Mouse (Mus musculus): ENCODE data around the gene Gys1. TPM values are rescaled to one million over a fixed set of nuclear protein-coding genes. Genes with fewer than 3 reads are reported as not detected.
"Not testable (repeated sequence)": the region's sequence is repeated elsewhere in the genome, so short reads cannot be mapped to it uniquely, and the experiment has no call there.

Gys1 gene
- polyA plus RNA-seq, 1 experiment from 2014 or later: 45.9 TPM

DNA sequence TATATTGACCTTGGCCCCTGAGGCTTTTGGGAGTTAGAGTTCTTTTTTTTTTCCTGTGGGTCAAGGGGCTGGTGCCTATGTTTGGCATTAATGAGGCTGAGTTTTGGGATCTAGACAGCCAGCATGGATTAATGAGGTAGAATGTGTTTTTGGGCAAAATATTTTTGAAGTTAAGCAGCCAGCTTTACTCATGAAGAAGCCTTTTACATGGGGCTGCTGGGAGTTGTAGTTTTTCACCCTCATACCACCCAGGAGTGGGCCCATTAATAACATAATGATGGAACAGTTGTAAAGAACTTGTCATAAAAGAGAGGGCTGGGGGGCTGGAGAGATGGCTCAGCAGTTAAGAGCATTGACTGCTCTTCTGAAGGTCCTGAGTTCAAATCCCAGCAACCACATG is 11.9 kb downstream of the Gys1 start:
- Histone ChIP-seq H3K27me3 (no peaks in the 10 kb centered on the region), H3K9ac (no peak overlapping the region), H3K4me1 (no peaks in the 10 kb centered on the region), H3K36me3 (peaks cover 70% of the 10 kb centered on the region), H3K4me3 (no peak overlapping the region), H3K27ac (no peak overlapping the region), H3K4me2 (replicated peaks) (no peak overlapping the region), H3K9me3 (no peaks in the 10 kb centered on the region)
- no peak for ATAC-seq (ENCODE audit: low FRiP score, low read depth)

DNA sequence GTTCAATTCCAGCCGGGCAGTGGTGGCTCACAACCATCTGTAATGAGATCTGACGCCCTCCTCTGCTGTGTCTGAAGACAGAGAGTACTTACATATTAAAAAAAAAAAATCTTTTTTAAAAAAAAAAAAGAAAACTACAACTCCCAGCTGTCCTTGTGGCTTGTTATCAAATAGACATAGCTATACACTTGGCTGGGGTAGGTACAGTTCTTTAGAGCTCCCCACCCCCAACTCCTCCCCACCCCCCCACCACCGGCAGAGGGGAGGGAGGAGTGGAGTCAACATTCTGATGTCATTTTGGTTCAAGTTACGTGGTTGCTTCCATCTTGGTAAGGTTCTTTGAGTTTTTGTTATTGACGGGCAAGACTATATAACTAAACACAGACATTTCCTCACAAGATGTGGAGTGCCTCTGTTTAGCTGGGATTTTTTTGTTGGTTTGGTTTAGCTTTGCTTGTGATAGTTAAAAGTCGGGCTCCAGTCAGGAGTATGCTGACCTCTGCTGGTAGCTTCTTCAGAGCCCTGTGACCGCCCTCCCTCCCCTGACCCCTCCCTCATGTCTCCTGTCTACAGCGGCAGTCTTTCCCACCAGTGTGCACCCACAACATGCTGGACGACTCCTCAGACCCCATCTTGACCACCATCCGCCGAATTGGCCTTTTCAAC is 12.8 kb downstream of the Gys1 start:
- peaks cover 74% of the 10 kb centered on the region for H3K36me3 ChIP-seq
- 32% methylated on average over 11 of the region's 11 CpGs for WGBS
- ATAC-seq (ENCODE audit: low FRiP score, low read depth): peak; percentile 37
- H3K4me2 ChIP-seq (replicated peaks): no peak overlapping the region
- no peak overlapping the region for H3K9ac ChIP-seq
- no peak overlapping the region for H3K27ac ChIP-seq
- H3K4me1 ChIP-seq: no peaks in the 10 kb centered on the region
- no peak overlapping the region for H3K4me3 ChIP-seq
- H3K9me3 ChIP-seq: no peaks in the 10 kb centered on the region
- no peaks in the 10 kb centered on the region for H3K27me3 ChIP-seq

DNA sequence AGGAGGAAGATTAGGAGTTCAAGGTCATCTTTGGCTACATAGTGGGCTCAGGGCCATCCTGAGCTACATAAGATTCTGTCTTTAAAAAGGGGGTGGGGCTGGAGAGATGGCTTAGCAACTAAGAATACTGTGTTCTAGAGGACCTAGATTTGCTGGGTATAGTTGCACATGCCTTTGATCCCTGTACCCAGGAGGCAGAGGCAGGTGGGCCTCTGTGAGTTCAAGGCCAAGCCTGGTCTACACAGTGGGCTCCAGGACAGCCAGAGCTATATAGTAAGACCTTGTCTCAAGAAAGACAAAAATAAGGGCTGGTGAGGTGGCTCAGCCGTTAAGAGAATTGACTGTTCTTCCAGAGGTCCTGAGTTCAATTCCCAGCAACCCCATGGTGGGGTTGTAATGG is 15.3 kb downstream of the Gys1 start:
- H3K27me3 ChIP-seq: no peaks in the 10 kb centered on the region
- no peak overlapping the region for H3K4me2 ChIP-seq (replicated peaks)
- no peaks in the 10 kb centered on the region for H3K9me3 ChIP-seq
- no peak overlapping the region for H3K27ac ChIP-seq
- H3K9ac ChIP-seq: no peak overlapping the region
- no peak for ATAC-seq (ENCODE audit: low FRiP score, low read depth)
- WGBS: 91% methylated on average over 1 of the region's 1 CpGs
- no peaks in the 10 kb centered on the region for H3K4me1 ChIP-seq
- H3K4me3 ChIP-seq: no peak overlapping the region
- H3K36me3 ChIP-seq: peaks cover 72% of the 10 kb centered on the region

DNA sequence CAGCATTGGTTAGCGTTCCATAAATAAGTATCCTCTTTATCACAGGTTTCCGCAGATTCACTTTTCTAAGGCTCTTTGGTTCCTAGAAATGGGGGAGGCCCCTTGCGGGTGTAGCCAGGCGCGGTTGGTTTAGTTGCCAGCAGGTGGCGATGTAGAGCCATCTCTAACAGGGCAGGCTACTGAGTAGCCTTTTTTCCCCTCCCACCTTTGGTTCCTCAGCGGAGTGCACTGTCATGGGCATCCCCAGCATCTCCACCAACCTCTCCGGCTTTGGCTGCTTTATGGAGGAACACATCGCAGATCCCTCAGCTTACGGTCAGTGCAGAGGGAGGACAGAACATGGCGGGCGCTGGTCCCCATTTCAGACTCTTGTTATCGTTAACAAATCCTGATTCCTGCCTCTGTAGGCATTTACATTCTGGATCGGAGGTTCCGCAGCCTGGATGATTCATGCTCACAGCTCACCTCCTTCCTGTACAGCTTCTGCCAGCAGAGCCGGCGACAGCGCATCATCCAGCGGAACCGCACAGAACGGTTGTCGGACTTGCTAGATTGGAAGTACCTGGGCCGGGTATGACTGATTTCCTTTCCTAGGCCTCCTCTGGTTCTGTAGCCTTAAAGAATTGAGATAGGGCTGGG is 16.8 kb downstream of the Gys1 start:
- Histone ChIP-seq H3K9ac (no peak overlapping the region), H3K36me3 (peaks cover 72% of the 10 kb centered on the region), H3K4me3 (no peak overlapping the region), H3K27me3 (no peaks in the 10 kb centered on the region), H3K9me3 (no peaks in the 10 kb centered on the region), H3K4me2 (replicated peaks) (no peak overlapping the region), H3K27ac (no peak overlapping the region), H3K4me1 (peaks cover 4% of the 10 kb centered on the region; the same call in 1 of the 2 replicates)
- 55% methylated on average over 23 of the region's 23 CpGs for WGBS
- ATAC-seq (ENCODE audit: low FRiP score, low read depth): 0 out of 2 replicates have a peak, but pooled peaks have one; percentile 45

DNA sequence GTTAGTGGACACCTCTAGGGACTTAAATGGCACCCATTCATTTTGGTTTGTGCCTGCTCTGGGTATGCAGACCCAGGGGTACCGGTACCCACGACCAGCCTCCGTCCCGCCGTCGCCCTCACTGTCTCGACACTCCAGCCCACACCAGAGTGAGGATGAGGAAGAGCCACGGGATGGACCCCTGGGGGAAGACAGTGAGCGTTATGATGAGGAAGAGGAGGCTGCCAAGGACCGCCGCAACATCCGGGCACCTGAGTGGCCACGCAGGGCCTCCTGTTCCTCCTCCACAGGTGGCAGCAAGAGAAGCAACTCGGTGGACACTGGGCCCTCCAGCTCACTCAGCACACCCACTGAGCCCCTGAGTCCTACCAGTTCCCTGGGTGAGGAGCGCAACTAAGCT is 20.3 kb downstream of the Gys1 start:
- Histone ChIP-seq H3K4me2 (replicated peaks) (no peak overlapping the region), H3K27ac (no peak overlapping the region), H3K27me3 (no peaks in the 10 kb centered on the region), H3K36me3 (peaks cover 73% of the 10 kb centered on the region), H3K4me1 (peaks cover 24% of the 10 kb centered on the region), H3K9me3 (no peaks in the 10 kb centered on the region), H3K9ac (no peak overlapping the region), H3K4me3 (no peak overlapping the region)
- WGBS: 94% methylated on average over 15 of the region's 15 CpGs
- no peak for ATAC-seq (ENCODE audit: low FRiP score, low read depth)

DNA sequence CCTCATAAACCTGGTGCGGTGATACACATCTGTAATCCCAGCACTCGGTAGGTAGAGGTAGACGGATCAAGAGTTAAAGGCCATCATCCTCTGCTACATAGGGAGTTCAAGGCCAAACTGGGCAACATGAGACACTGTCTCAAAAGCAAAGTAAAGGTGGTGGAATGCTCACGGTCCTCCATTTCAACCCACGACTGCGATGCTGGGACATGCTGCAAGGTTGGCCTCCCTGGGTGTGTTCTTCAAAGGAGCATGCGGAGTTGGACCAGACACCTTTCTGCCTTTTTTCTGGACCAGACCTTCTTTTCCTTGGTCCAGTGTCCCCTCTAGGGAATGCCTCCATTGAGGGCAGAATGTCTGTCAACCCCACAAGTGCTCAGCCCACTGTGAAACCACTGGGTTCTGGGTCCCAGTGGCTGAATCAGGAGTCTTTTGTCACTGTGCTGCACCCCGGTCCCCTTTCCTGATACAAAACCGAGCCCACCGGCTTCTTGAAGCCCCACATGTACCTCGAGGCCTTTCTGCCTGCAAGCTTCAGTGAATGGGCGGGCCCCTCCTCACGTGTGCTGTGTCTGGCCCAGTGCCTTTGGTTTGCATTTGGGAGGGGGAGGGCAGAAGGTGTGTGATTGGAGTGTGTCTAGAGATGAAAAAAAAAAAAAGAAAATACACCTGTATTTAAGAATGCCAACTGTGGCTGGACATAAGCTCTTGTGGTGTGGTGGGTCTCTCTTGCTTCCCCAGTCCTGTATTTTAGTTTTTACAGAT is 21.5 kb downstream of the Gys1 start:
- Histone ChIP-seq H3K9ac (no peak overlapping the region), H3K27me3 (no peaks in the 10 kb centered on the region), H3K9me3 (no peaks in the 10 kb centered on the region), H3K4me3 (no peak overlapping the region), H3K4me1 (peaks cover 35% of the 10 kb centered on the region), H3K4me2 (replicated peaks) (no peak overlapping the region), H3K36me3 (peaks cover 67% of the 10 kb centered on the region), H3K27ac (no peak overlapping the region; the same call in 1 of the 2 replicates)
- 71% methylated on average over 13 of the region's 13 CpGs for WGBS
- ATAC-seq (ENCODE audit: low FRiP score, low read depth): no peak

DNA sequence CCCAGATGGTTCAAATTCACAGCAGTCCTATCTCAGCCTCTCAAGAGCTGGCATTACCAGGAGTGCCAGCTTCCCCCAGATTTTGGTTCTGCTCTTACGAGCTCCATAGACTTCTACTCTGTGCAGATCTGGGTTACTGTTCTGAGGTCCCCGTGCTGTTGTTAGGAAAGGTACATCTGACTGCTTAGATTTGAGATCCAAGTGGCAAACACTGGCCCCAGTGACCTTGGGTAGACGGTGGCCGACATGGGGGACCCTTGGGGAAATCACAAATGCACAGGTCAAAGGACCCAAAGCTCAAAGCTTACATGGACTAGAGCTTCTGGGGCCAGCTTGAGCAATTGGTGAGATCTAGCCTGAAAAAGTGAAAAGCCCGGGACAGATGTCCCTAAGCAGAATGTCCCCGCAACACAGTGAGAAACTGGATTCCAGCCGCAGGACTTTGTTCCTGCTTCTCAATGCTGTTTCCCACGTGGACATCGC is 22.1 kb downstream of the Gys1 start:
- Histone ChIP-seq H3K9me3 (no peaks in the 10 kb centered on the region), H3K4me3 (peak overlapping the region; percentile 89), H3K27ac (peak overlapping the region; percentile 52; the same call in 1 of the 2 replicates), H3K27me3 (no peaks in the 10 kb centered on the region), H3K36me3 (peaks cover 66% of the 10 kb centered on the region), H3K4me2 (replicated peaks) (peak overlapping the region; percentile 88), H3K4me1 (peaks cover 40% of the 10 kb centered on the region), H3K9ac (0 out of 2 replicates have a peak overlapping the region, but pooled peaks have one; percentile 91)
- ATAC-seq (ENCODE audit: low FRiP score, low read depth): no peak
- WGBS: 52% methylated on average over 9 of the region's 9 CpGs

DNA sequence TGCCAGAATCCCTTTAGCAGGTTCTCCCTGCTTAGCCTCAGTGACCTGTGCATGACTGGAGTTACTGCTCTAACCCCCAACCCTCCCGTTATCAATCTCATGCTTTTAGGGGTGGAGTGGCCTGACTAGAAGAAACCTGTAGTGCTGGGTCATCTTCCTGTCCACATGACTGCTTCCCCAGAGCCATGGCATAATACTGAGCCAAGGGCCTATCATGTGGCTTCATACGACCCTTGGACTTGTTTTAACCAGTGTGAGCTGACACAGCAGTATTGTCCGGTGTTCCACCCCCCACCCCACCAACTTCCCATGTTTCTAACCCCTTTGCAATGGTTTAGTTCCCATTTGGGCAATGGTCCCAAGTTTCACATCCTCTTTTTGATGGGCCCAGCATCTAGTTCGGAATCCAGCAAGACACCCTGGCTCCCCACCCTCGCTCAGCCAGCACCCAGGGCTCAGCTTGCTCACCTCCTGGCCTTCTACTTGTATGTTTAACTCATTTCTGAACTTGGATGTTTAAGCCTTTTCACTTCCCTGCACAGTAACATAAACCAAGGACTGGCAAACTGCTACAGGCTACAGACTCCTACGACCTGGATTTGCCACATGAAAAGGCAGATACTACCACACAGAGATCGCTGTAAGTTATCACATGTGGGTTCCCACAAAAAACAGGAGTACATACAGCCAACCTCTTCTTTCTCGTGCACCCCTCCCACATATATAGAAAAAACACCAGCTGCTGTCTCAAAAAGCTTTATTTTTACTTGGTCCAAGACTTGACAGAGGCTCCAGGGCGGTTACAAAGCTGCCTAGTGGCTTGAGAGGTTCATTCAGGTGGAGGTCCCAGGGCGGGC is 22.8 kb downstream of the Gys1 start:
- WGBS: 67% methylated on average over 10 of the region's 10 CpGs
- Histone ChIP-seq H3K4me1 (peaks cover 41% of the 10 kb centered on the region), H3K27ac (peak overlapping the region; percentile 52; the same call in 1 of the 2 replicates), H3K9ac (peak overlapping the region; percentile 91), H3K9me3 (no peaks in the 10 kb centered on the region), H3K4me2 (replicated peaks) (peak overlapping the region; percentile 88), H3K36me3 (peaks cover 64% of the 10 kb centered on the region), H3K4me3 (peak overlapping the region; percentile 89), H3K27me3 (no peaks in the 10 kb centered on the region)
- ATAC-seq (ENCODE audit: low FRiP score, low read depth): no peak

DNA sequence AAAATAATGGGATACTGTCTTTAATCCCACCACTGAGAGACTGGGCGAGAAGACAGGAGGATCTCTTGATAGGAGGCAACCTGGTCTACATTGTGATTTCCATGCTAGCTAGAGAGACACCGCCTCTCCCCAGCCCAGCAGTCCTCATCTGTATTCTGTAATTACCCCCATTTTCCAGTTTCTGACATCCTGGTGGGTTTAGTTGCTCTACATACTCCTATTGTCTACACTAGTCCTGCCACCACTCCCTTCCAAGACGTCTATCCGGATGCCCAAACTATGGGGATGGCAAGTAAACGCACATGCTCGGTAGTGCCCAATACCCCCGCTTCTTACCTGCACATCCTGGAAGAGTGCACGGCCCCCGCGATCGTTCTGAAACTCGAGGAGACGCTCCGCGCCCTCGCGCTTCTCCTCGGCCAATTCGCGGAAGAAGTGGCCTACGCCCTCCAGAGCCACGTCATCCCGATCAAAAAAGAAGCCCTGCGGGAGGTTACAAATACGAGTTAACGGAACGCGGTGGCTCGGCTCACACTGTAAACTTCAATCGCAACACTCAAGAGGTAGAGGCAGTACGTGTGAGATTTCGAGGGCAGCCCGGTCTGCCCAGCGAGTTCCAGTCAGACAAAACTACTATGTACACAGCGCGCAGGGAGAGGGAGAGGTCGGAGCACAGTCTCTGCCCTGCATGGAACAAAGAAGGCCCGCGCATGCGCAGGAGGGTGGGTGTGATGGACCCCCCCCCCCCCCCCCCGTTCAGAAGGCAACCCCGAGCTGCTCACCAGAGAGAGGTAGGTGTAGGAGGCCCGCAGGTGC is 24.3 kb downstream of the Gys1 start:
- peaks cover 41% of the 10 kb centered on the region for H3K4me1 ChIP-seq
- peak; percentile 79 for ATAC-seq (ENCODE audit: low FRiP score, low read depth)
- H3K27me3 ChIP-seq: no peaks in the 10 kb centered on the region
- peak overlapping the region; percentile 88 for H3K4me2 ChIP-seq (replicated peaks)
- H3K4me3 ChIP-seq: peak overlapping the region; percentile 89
- no peaks in the 10 kb centered on the region for H3K9me3 ChIP-seq
- peaks cover 66% of the 10 kb centered on the region for H3K36me3 ChIP-seq
- WGBS: under 1% methylated on average over 43 of the region's 43 CpGs
- peak overlapping the region; percentile 97 for H3K27ac ChIP-seq
- H3K9ac ChIP-seq: peak overlapping the region; percentile 91

DNA sequence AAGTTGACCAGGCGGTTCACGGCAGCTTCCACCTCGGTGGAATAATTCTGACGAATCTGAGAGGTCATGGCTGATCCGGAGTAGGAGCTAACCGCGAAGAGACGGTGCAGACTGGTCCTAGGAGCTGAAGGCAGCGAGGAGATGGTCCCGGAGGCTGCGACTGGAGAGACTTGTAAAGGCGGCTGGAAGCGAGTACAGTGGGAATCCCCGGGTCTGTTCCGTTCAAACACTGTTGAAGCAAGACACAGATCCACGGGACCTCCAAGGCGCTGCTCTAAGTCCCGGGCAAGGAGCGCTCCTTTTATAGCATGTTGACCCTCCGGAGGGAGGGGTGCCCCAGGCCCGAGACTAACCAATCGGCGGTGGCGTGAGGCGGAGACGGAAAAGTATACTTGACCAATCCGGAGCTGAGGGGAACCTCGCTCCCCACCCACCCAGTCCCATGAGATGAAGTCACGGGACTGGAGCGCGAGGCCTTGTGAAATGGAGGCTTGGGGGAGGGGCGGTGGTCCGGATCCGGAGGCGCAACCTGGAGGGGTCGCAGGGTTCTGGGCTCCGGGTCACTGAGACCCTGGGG is 25.0 kb downstream of the Gys1 start, which contains the start of gene Ftl1:
Gene Ftl1 (minus strand): TSS at position 321 of the 577 bp plus-strand sequence.
- peak within 1 kb of the TSS; percentile 89 for H3K4me3 ChIP-seq
- not testable (repeated sequence) for H3K9me3 ChIP-seq, H3K27me3 ChIP-seq
- WGBS: 0% methylated on average over 37 of the region's 37 CpGs
- ATAC-seq (ENCODE audit: low FRiP score, low read depth): peak; percentile 94
- H3K4me1 ChIP-seq: peaks cover 41% of the 10 kb centered on the region
- H3K27ac ChIP-seq: peak within 1 kb of the TSS; percentile 97
- peak within 1 kb of the TSS; percentile 88 for H3K4me2 ChIP-seq (replicated peaks)
- H3K9ac ChIP-seq: peak within 1 kb of the TSS; percentile 91
- peaks cover 66% of the 10 kb centered on the region for H3K36me3 ChIP-seq

All from limb, embryonic 13.5 days (tissue).